Mouse (Mus musculus) embryo, embryonic 11.5 days (tissue): ENCODE results near the gene Fam118a.
"Not testable (repeated sequence)": the region's sequence is repeated elsewhere in the genome, so short reads cannot be mapped to it uniquely, and the experiment has no call there.

Experiments used
- DNase-seq: peaks from one replicate; pipeline ENCODE4 v3.0.0-alpha.2; 2012; ENCODE audit warnings: low read depth, low spot score

Fam118a gene

GRCm38 (mm10) chr15:85012662-85013054 lies 16.1 kb upstream of the Fam118a start:
- no peak for DNase-seq

- no peak for DNase-seq
These were observed 13.0 kb upstream of the Fam118a start for GRCm38 (mm10) chr15:85015771-85016170.

DNA sequence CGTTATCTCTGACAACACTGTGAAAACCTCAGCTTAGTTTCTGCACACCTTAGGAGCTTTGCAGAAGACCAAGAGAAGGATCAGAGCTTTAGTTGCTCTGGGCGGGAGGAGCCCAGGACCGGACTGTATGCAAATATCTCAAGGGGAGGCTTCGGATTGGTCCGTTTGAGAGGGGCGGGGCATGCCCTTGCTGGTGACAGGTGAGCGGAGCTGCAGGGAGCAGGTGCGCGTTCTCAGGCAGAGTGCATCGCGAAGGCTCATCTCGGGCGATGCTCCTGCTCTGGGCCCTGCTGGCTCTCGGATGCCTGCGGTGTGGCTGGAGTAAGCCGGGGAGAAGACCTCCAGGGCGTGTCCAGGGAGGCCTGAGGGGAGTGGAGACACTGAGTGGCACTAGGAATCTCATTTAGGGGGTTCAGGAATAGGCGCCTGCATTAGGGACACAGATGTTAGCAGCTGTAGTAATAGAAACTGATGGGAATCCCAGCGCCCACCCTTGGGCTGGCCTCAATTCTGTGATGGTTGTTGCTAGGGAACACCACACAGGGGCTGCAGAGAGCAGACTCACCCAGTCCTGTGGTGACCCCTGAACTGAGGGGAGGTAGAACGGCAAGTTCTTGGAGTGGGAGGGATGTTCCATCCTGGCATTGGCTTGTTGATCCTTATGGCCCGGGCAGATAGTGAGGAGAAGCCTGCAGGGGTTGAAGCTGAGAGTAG lies 11.6 kb upstream of the Fam118a start, which contains the start of gene Upk3a:
TSS of gene Upk3a (plus strand) at position 191 of the 714 bp plus-strand sequence.
- DNase-seq: no peak

DNA sequence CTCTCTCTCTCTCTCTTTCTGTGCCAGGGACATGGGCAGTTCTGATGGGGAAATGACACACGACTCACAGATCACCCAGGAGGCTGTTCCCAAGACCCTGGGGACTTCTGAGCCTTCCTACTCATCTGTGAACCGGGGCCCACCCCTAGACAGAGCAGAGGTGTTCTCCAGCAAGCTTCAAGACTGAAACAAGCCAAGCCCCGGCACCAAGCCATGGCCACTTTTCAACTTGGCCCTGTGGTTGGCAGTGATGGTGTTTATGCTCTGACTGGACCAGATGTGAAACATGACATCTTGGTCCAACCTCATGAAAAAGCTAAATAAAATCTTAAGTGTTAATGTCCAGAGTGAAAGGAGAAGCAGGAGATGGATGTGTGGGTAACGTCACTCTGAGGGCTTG lies 6.5 kb upstream of the Fam118a start:
- no peak for DNase-seq

DNA sequence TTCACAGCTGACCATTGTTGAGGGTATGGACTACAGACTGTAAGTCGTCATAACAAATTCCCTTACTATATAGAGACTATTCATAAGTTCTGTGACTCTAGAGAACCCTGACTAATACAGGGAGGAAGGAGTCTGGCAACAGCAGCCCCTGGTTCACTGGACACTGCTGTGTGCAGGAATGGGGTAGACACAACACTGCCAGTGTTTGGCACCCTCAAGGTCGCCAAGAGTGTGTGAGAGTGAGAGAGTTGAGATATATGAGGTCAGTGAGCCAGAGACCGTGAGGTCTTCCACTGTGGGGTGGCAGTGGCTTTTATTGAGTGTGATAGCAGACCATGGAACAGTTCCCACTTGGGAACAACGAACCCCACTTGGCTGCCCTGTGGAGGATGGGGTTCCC lies 2.6 kb upstream of the Fam118a start:
- no peak for DNase-seq

- DNase-seq: no peak
These were observed 1.0 kb upstream of the Fam118a start for GRCm38 (mm10) chr15:85027740-85028139.

DNA sequence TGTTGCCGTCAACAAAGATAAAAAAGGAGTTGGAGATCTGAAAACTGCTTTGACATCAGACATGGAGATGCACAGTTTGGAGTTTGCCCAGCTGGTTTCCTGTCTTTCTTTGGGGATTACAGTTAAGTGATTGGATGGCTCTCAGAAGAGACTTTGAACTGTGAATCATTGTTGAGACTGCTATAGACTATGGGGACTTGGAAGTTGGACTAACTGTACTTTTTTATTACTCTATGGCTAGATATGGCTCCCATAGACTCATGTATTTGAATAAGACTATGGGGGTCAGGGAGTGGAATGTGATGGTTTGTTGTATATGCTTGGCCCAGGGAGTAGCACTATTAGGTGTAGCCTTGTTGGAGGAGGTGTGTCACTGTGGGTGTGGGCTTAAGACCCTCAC lies 1.9 kb downstream of the Fam118a start:
- DNase-seq: not testable (repeated sequence)

GRCm38 (mm10) chr15:85031866-85032265 lies 3.1 kb downstream of the Fam118a start:
- DNase-seq: no peak

GRCm38 (mm10) chr15:85033916-85034315 lies 5.2 kb downstream of the Fam118a start:
- DNase-seq: not testable (repeated sequence)

DNA sequence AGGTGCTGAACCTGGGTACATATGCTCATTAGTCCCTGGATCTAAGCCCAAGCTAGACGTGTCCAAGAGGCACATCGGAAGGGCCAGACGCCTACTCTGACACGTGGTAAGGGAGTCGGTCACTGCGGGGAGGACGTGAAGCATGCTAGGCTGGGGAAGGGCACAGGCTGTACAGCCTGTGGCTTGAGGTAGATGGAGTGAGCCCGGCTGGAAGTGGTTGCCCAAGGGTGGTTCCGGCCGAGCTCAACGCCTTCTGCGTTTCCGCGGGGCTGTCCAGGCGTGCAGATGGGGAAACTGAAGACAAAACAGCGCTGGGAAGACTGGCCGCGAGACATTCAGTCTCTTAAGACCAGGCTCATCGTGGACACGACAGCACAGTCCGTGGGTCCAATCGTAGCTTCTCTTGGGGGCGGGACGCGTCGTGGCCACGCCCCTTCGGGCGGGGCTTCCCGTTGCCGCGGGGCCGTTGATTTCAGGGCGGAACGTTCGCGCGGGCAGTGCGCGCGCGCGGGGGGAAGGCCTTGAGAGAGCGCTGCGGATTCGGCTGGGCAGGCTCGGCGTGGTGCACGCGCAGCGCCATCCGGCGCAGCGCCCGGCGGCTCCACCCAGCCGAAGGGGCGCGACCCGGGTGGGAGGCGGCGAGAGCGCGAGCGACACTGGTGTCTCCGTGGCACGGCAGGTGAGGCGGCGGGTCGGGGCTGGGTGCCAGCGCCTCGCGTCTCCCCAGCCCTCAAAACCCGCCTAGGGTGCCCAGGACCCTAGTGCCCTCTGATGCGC lies 8.0 kb downstream of the Fam118a start:
- DNase-seq: peak; percentile 97

DNA sequence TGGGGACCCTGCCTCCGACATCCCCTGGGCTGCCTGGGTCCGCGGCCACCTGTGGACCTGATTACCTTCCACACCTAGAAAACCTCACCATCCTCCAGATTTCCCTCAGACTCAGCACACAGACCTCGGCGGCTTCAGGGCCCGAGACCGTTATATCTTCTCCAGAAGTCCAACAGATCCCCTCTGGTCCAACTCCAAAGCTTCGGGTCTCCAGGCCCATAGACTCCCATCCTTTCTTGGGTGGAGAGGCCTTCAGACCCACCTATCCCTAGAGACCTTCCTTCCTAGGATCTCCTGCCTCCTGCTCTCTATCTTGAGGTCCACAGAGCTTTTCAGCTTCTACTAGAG lies 8.6 kb downstream of the Fam118a start:
- no peak for DNase-seq

DNA sequence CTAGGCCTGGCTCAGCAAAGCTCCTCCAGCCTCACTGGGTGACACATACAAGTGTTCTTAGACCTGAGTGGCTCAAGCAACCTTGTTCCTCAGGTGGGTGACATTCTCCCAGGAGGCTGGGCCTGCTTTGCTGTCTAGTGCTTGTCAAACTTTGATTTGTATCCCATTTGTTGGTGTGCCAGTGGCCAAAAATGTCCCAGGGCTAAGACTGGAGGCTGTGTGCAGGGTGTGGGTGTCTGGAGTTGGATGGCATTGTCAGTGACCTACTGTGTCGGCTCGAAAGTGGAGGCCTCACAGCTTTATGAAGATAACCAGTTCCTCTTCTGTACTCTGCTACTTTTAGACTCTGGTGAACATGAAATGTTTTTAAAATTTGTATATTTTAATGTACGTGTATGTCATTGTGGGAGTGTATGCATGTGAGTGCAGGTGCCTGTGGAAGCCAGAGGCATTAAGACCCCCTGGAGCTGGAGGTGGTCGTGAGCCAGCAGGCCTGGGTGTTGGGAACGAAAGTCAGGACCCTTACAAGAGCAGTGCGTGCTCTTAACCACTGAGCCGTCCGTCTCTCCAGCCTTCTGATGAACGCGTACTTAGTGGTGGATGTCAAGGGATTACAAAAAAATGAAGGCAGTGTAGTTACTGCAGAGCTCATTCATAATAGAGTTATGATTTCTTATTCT lies 12.9 kb downstream of the Fam118a start:
- no peak for DNase-seq

GRCm38 (mm10) chr15:85042361-85042954 lies 13.7 kb downstream of the Fam118a start:
- peak; percentile 36 for DNase-seq

- DNase-seq: no peak
These were observed 14.4 kb downstream of the Fam118a start for GRCm38 (mm10) chr15:85043116-85043515.

DNA sequence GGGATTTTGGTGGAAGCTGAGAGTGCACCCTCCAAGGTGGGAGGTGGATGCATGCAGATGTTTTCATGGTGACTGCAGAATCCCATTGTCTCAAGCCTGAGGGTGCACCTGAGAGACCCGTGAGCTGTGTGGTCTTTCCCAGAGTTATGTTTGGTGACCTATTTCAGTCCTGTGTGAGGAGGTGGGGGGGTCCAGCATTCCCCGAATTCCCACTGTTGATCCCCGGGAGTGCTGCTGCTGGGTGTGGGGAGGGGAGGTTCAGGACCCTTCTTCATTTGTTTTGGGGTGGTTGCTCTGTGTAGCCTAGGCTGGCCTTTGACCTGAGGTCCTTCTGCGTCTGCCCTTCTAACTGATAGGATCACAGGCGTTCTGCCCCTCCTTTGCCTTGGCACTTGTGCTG lies 15.0 kb downstream of the Fam118a start:
- DNase-seq: no peak

DNA sequence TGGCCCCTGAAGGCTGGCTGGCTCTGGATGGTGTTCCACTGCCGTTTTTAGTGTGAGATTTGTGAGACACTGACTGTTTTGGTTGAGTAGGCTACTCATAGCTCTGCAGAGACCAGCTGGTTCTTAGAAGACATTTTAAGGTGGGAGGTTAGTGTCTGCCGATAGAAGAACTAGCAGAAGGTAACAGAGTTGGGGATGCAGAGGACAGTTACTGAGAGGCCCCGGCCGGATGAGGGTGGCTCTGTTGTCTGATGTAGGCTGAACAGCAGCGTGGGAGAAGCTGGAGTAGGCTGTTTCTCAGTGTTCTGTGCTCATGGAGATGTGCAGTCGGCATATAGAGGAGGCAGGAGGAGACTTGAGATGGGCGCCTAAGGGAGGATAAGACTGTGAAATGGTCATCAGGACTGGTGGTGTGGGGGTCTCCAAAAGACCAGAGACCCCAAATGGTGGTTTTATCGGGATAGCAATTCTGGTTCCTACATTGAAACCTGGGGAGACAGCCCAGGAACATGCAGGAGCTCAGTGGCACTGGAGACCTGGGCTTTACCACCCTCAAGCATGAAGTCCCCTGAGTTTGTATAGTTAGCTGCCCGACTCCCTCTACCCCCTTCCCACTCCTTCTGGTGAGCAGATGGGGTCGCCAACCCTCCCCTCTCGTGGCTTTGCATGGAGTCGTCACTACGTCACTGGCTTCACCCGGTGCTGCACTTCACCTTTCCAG lies 17.6 kb downstream of the Fam118a start:
- no peak for DNase-seq

GRCm38 (mm10) chr15:85047865-85048264 lies 19.1 kb downstream of the Fam118a start:
- DNase-seq: no peak

DNA sequence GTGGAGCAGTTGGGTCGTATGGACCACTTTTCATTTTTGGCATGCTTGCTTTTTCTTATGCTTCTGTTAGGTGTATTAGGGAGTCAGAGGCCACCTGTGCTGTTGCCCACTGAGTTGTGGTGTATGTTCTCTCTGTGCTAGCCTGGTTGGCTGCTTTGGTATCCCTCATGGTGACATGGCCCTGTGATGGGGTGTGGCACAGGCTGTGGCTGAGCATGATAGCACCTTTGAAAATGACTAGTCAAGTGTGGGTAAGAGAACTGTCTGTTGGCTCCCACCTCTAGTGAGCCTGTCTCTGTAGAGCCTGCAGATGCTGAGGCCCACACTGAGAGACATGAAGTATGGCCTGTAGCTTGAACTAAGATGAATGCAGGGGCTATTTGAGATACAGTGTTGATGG lies 21.0 kb downstream of the Fam118a start:
- no peak for DNase-seq

GRCm38 (mm10) chr15:85054098-85054497 lies 25.4 kb downstream of the Fam118a start:
- DNase-seq: no peak

GRCm38 (mm10) chr15:85055186-85055585 lies 26.4 kb downstream of the Fam118a start:
- no peak for DNase-seq

DNA sequence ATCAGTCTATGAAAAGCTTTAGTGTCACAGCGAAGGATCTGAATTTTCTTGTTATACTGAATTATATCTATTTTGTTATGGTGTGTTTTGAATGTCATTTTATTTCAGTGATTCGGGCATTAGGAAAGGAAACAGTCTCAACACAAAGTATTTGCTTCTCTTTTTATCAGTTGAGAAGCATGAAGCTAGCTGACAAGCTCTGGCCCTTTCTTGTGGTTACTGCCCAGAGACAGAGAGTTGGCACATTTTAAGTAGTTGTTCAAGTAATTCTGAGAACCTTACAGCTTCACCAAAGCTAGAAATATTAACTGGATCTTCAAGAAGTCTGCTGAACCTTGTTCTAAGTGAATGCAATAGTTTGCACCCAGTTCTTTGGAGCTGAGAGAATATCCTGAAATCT lies 34.7 kb downstream of the Fam118a start:
- no peak for DNase-seq

DNA sequence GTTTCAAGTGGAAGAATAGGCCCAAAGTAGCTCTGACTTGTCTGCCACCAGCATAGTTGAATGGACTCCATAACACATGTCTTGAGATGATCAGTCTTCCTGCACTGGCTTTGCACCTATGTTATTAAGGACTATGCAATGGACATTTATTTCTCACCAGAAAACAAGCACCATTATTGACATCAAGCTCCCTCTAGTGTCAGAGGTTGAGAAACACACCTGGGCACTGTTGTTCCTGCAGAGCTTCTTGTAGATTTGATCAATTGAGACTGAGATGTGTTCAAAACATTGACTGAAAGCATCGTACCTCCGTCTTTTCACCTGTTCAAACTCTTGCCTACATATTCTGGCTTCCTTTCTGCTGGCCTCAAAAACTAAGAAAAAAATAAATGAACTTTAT lies 41.8 kb downstream of the Fam118a start:
- peak; percentile 14 for DNase-seq
